Mouse (Mus musculus) hindbrain, embryonic 13.5 days (tissue): Measurements from ENCODE around the gene Npcd. TPM values are rescaled to one million over a fixed set of nuclear protein-coding genes. Genes with fewer than 3 reads are reported as not detected.

Source experiments
- ATAC-seq: fragments of 200-750 bp; cut with Nextera tagmentation; 2 replicates; pipeline ENCODE4 v1.8.0; 2017; ENCODE audit warnings: moderate TSS enrichment; ENCODE audit not compliant: low FRiP score
- H3K27ac ChIP-seq: fragments of 300-500 bp; sonication (generic); 2 replicates; pipeline ENCODE4 v1.5.1; 2015; ENCODE audit warnings: inconsistent platforms, mild to moderate bottlenecking, moderate library complexity
- H3K27me3 ChIP-seq: fragments of 300-500 bp; sonication (generic); 2 replicates; pipeline ENCODE4 v1.6.1; 2015; ENCODE audit warnings: mild to moderate bottlenecking, inconsistent platforms
- H3K36me3 ChIP-seq: fragments of 300-500 bp; sonication (generic); 2 replicates; pipeline ENCODE4 v1.6.1; 2015; ENCODE audit warnings: mild to moderate bottlenecking, inconsistent platforms
- H3K4me1 ChIP-seq: fragments of 300-500 bp; sonication (generic); replicated peaks from 2 replicates; pipeline ENCODE4 v1.6.1; 2015; ENCODE audit warnings: inconsistent platforms
- H3K4me2 ChIP-seq: fragments of 300-500 bp; sonication (generic); 2 replicates; pipeline ENCODE4 v1.6.1; 2015; ENCODE audit warnings: inconsistent platforms, mild to moderate bottlenecking, moderate library complexity
- H3K4me3 ChIP-seq: fragments of 300-500 bp; sonication (generic); 2 replicates; pipeline ENCODE4 v1.5.1; 2015; ENCODE audit warnings: mild to moderate bottlenecking, inconsistent platforms
- H3K9ac ChIP-seq: fragments of 300-500 bp; sonication (generic); 2 replicates; pipeline ENCODE4 v1.6.1; 2015; ENCODE audit warnings: mild to moderate bottlenecking, inconsistent platforms
- H3K9me3 ChIP-seq: fragments of 300-500 bp; sonication (generic); 2 replicates; pipeline ENCODE4 v1.6.1; 2016; ENCODE audit warnings: inconsistent platforms
- WGBS: fragments of 180-500 bp; shearing (Covaris S2); methylation state at CpG from one replicate; pipeline ENCODE4 v1.1.7; 2015; 5-methylcytosine and 5-hydroxymethylcytosine counted together
- polyA plus RNA-seq: library from polyadenylated mRNA; unstranded; fragments of >200 nt; fragmentation: Nextera tagmentation; extraction: Ambion mirVana; gene quantifications from 2 replicates; pipeline ENCODE4 v1.2.1, GENCODE M21; 2015

The Npcd gene
- polyA plus RNA-seq, 1 experiment from 2014 or later, result 0.51 TPM

GRCm38 (mm10) chr15:79858979-79859378, 24.9 kb upstream of the Npcd start:
- Histone ChIP-seq H3K9me3 (no peaks in the 10 kb centered on the region), H3K9ac (no peak overlapping the region), H3K4me1 (no peaks in the 10 kb centered on the region), H3K36me3 (no peaks in the 10 kb centered on the region), H3K27me3 (no peaks in the 10 kb centered on the region), H3K4me2 (no peak overlapping the region), H3K27ac (no peak overlapping the region), H3K4me3 (no peak overlapping the region)
- 92% methylated on average over 5 of the region's 5 CpGs for WGBS
- ATAC-seq, result no peak

- Histone ChIP-seq H3K36me3 (no peaks in the 10 kb centered on the region), H3K4me1 (peaks cover 8% of the 10 kb centered on the region), H3K4me2 (no peak overlapping the region), H3K9me3 (no peaks in the 10 kb centered on the region), H3K27me3 (no peaks in the 10 kb centered on the region), H3K27ac (no peak overlapping the region), H3K9ac (no peak overlapping the region), H3K4me3 (no peak overlapping the region)
- no peak for ATAC-seq
- WGBS, result 95% methylated on average over 2 of the region's 2 CpGs
These were observed 16.1 kb upstream of the Npcd start for GRCm38 (mm10) chr15:79850143-79850542.

GRCm38 (mm10) chr15:79847100-79847499, 13.1 kb upstream of the Npcd start:
- no peak overlapping the region for H3K4me3 ChIP-seq
- H3K9ac ChIP-seq, result no peak overlapping the region
- H3K27ac ChIP-seq, result peak overlapping the region; percentile 18; the same call in 1 of the 2 replicates
- peaks cover 8% of the 10 kb centered on the region for H3K4me1 ChIP-seq
- H3K36me3 ChIP-seq, result no peaks in the 10 kb centered on the region
- no peak for ATAC-seq
- 21% methylated on average over 5 of the region's 5 CpGs for WGBS
- H3K27me3 ChIP-seq, result no peaks in the 10 kb centered on the region
- H3K4me2 ChIP-seq, result no peak overlapping the region
- H3K9me3 ChIP-seq, result no peaks in the 10 kb centered on the region

- WGBS, result 52% methylated on average over 4 of the region's 4 CpGs
- H3K4me2 ChIP-seq, result no peak overlapping the region
- ATAC-seq, result no peak
- peaks cover 8% of the 10 kb centered on the region for H3K4me1 ChIP-seq
- H3K4me3 ChIP-seq, result no peak overlapping the region
- H3K36me3 ChIP-seq, result no peaks in the 10 kb centered on the region
- no peaks in the 10 kb centered on the region for H3K9me3 ChIP-seq
- H3K9ac ChIP-seq, result no peak overlapping the region
- no peak overlapping the region for H3K27ac ChIP-seq
- 0 out of 2 replicates have a peak, but pooled peaks cover 4% of the 10 kb centered on the region for H3K27me3 ChIP-seq
These were observed 11.9 kb upstream of the Npcd start for GRCm38 (mm10) chr15:79845986-79846385.

GRCm38 (mm10) chr15:79842985-79843384, 8.9 kb upstream of the Npcd start:
- Histone ChIP-seq H3K9ac (no peak overlapping the region), H3K4me1 (peaks cover 8% of the 10 kb centered on the region), H3K4me3 (no peak overlapping the region), H3K27ac (no peak overlapping the region), H3K4me2 (no peak overlapping the region), H3K36me3 (no peaks in the 10 kb centered on the region), H3K9me3 (no peaks in the 10 kb centered on the region), H3K27me3 (0 out of 2 replicates have a peak, but pooled peaks cover 4% of the 10 kb centered on the region)
- 93% methylated on average over 3 of the region's 3 CpGs for WGBS
- ATAC-seq, result no peak

- Histone ChIP-seq H3K4me1 (peaks cover 8% of the 10 kb centered on the region), H3K27ac (no peak overlapping the region), H3K9ac (no peak overlapping the region), H3K27me3 (0 out of 2 replicates have a peak, but pooled peaks cover 4% of the 10 kb centered on the region), H3K4me2 (no peak overlapping the region), H3K9me3 (no peaks in the 10 kb centered on the region), H3K4me3 (no peak overlapping the region), H3K36me3 (no peaks in the 10 kb centered on the region)
- WGBS, result 62% methylated on average over 2 of the region's 2 CpGs
- ATAC-seq, result no peak
These were observed 6.2 kb upstream of the Npcd start for GRCm38 (mm10) chr15:79840281-79840680.

- peak overlapping the region; percentile 54 for H3K4me2 ChIP-seq
- H3K27me3 ChIP-seq, result no peaks in the 10 kb centered on the region
- H3K4me1 ChIP-seq, result peaks cover 49% of the 10 kb centered on the region
- H3K4me3 ChIP-seq, result peak overlapping the region; percentile 91
- H3K27ac ChIP-seq, result peak overlapping the region; percentile 99
- peaks cover 4% of the 10 kb centered on the region; the same call in 1 of the 2 replicates for H3K36me3 ChIP-seq
- H3K9me3 ChIP-seq, result no peaks in the 10 kb centered on the region
- H3K9ac ChIP-seq, result peak overlapping the region; percentile 97; the same call in 1 of the 2 replicates
- no peak for ATAC-seq
- 45% methylated on average over 9 of the region's 9 CpGs for WGBS
These were observed 834 bp upstream of the Npcd start for GRCm38 (mm10) chr15:79834881-79835260.

- peak overlapping the region; percentile 99 for H3K27ac ChIP-seq
- peak overlapping the region; percentile 97 for H3K9ac ChIP-seq
- peak overlapping the region; percentile 98 for H3K4me2 ChIP-seq
- 0 out of 2 replicates have a peak, but pooled peaks have one; percentile 5 for ATAC-seq
- H3K9me3 ChIP-seq, result no peaks in the 10 kb centered on the region
- H3K4me3 ChIP-seq, result peak overlapping the region; percentile 91
- WGBS, result under 1% methylated on average over 38 of the region's 41 CpGs
- peaks cover 9% of the 10 kb centered on the region for H3K36me3 ChIP-seq
- H3K27me3 ChIP-seq, result no peaks in the 10 kb centered on the region
- H3K4me1 ChIP-seq, result peaks cover 63% of the 10 kb centered on the region
These were observed 586 bp downstream of the Npcd start for GRCm38 (mm10) chr15:79833251-79834050.

GRCm38 (mm10) chr15:79832064-79832900, 1.8 kb downstream of the Npcd start:
- peak overlapping the region; percentile 98 for H3K4me2 ChIP-seq
- H3K4me3 ChIP-seq, result peak overlapping the region; percentile 91
- H3K9ac ChIP-seq, result peak overlapping the region; percentile 97
- H3K36me3 ChIP-seq, result peaks cover 20% of the 10 kb centered on the region
- peaks cover 75% of the 10 kb centered on the region for H3K4me1 ChIP-seq
- WGBS, result 24% methylated on average over 18 of the region's 18 CpGs
- peak overlapping the region; percentile 99 for H3K27ac ChIP-seq
- no peaks in the 10 kb centered on the region for H3K9me3 ChIP-seq
- H3K27me3 ChIP-seq, result no peaks in the 10 kb centered on the region
- ATAC-seq, result no peak

- no peak for ATAC-seq
- peaks cover 84% of the 10 kb centered on the region for H3K4me1 ChIP-seq
- 0 out of 2 replicates have a peak overlapping the region, but pooled peaks have one; percentile 23 for H3K27ac ChIP-seq
- H3K9me3 ChIP-seq, result no peaks in the 10 kb centered on the region
- H3K27me3 ChIP-seq, result no peaks in the 10 kb centered on the region
- no peak overlapping the region for H3K4me3 ChIP-seq
- peak overlapping the region; percentile 63 for H3K9ac ChIP-seq
- H3K36me3 ChIP-seq, result peaks cover 34% of the 10 kb centered on the region
- 0 out of 2 replicates have a peak overlapping the region, but pooled peaks have one; percentile 18 for H3K4me2 ChIP-seq
- WGBS, result 12% methylated on average over 4 of the region's 4 CpGs
These were observed 3.6 kb downstream of the Npcd start for GRCm38 (mm10) chr15:79830388-79830787.

- peak overlapping the region; percentile 46; the same call in 1 of the 2 replicates for H3K4me2 ChIP-seq
- H3K27ac ChIP-seq, result peak overlapping the region; percentile 48; the same call in 1 of the 2 replicates
These were observed 4.6 kb downstream of the Npcd start for GRCm38 (mm10) chr15:79829431-79829830.

More at GRCm38 (mm10) chr15:79829431-79829830, 4.6 kb downstream of the Npcd start:
- Histone ChIP-seq H3K27me3 (no peaks in the 10 kb centered on the region), H3K9me3 (no peaks in the 10 kb centered on the region), H3K36me3 (peaks cover 36% of the 10 kb centered on the region), H3K4me1 (peaks cover 86% of the 10 kb centered on the region), H3K9ac (peak overlapping the region; percentile 63), H3K4me3 (no peak overlapping the region)
- ATAC-seq, result no peak
- 61% methylated on average over 5 of the region's 5 CpGs for WGBS
